8 mouse cellular contexts compared by ENCODE assay signal in genomic region chr17:24937266-24937665, GRCm38 (mm10). TPM values are rescaled to one million over a fixed set of nuclear protein-coding genes. Genes with fewer than 3 reads are reported as not detected.
A peak's percentile ranks its signal among the peaks of the same experiment; 100 is the strongest.
DNase-seq lines count a peak whose midpoint lies in the region; ATAC-seq and TF ChIP-seq lines count a peak whose summit lies in the region.

No protein-coding gene starts in this region.

- peak overlapping the region; percentile 78 for H3K4me2 ChIP-seq in neural tube, embryonic 11.5 days (ENCODE audit: low read depth)
- H3K4me2 ChIP-seq in limb, embryonic 15.5 days = peak overlapping the region; percentile 67
- H3K4me2 ChIP-seq in stomach, embryonic 16.5 days (ENCODE audit: low read depth, low read length) = peak overlapping the region; percentile 86

- H3K27me3 ChIP-seq in cerebellum, adult 2 months (ENCODE audit: control insufficient read depth, insufficient read depth, low read length) = no peaks in the 10 kb centered on the region
- no peaks in the 10 kb centered on the region for H3K27me3 ChIP-seq in neural tube, embryonic 11.5 days (ENCODE audit: control insufficient read depth, insufficient read depth, low read length)
- no peaks in the 10 kb centered on the region for H3K27me3 ChIP-seq in limb, embryonic 15.5 days
- H3K27me3 ChIP-seq in stomach, embryonic 16.5 days (ENCODE audit: control insufficient read depth, insufficient read depth, low read length) = no peaks in the 10 kb centered on the region

- 0 out of 2 replicates have a peak, but pooled peaks have one; percentile 2 for TF ChIP-seq CTCF in cerebellum, adult 2 months (IDR thresholded peaks at IDR 0.05; ENCODE audit: borderline replicate concordance, insufficient read depth, low read depth, low read length)

- no peak for ATAC-seq in cerebellum, adult (ENCODE audit: insufficient number of reproducible peaks, low FRiP score, low TSS enrichment)
- ATAC-seq in neural tube, embryonic 11.5 days (ENCODE audit: insufficient read depth, low FRiP score, low TSS enrichment) = no peak
- ATAC-seq in limb, embryonic 15.5 days (ENCODE audit: insufficient number of reproducible peaks, low FRiP score, low TSS enrichment, low read depth) = peak; percentile 20; the same call in 1 of the 2 replicates
- ATAC-seq in stomach, embryonic 16.5 days (ENCODE audit: insufficient read depth, low FRiP score) = no peak
- ATAC-seq in frontal cortex, adult (ENCODE audit: low TSS enrichment) = no peak

- peak overlapping the region; percentile 97 for H3K27ac ChIP-seq in cerebellum, adult 2 months (ENCODE audit: insufficient read depth, low read length)
- peak overlapping the region; percentile 61; the same call in 1 of the 2 replicates for H3K27ac ChIP-seq in neural tube, embryonic 11.5 days (ENCODE audit: low read depth, low read length)
- H3K27ac ChIP-seq in limb, embryonic 15.5 days = peak overlapping the region; percentile 82
- H3K27ac ChIP-seq in stomach, embryonic 16.5 days (ENCODE audit: low read length) = peak overlapping the region; percentile 82

- H3K36me3 ChIP-seq in neural tube, embryonic 11.5 days (ENCODE audit: control insufficient read depth, insufficient read depth, low read length) = no peaks in the 10 kb centered on the region
- 0 out of 2 replicates have a peak, but pooled peaks cover 8% of the 10 kb centered on the region for H3K36me3 ChIP-seq in limb, embryonic 15.5 days
- no peaks in the 10 kb centered on the region for H3K36me3 ChIP-seq in stomach, embryonic 16.5 days (ENCODE audit: control insufficient read depth, insufficient read depth, low read length)

- no peak for TF ChIP-seq POLR2A in cerebellum, adult 2 months (IDR thresholded peaks at IDR 0.05; ENCODE audit: borderline replicate concordance, insufficient read depth, low read length)

- H3K4me3 ChIP-seq in cerebellum, adult 2 months (replicated peaks; ENCODE audit: insufficient read depth, low read depth, low read length) = peak overlapping the region; percentile 93
- H3K4me3 ChIP-seq in neural tube, embryonic 11.5 days (ENCODE audit: low read depth, low read length) = peak overlapping the region; percentile 97
- peak overlapping the region; percentile 74 for H3K4me3 ChIP-seq in limb, embryonic 15.5 days
- H3K4me3 ChIP-seq in stomach, embryonic 16.5 days (replicated peaks; ENCODE audit: low read length) = peak overlapping the region; percentile 97

- DNase-seq in cerebellum, adult 2 months = no peak
- DNase-seq in neural tube, embryonic 11.5 days (ENCODE audit: low spot score) = no peak
- DNase-seq in neural tube, embryonic 10.5 days (ENCODE audit: extremely low spot score, low spot score) = no peak
- DNase-seq in T-cell, adult 2 months (ENCODE audit: low spot score) = no peak

- peaks cover 9% of the 10 kb centered on the region; the same call in 1 of the 2 replicates for H3K4me1 ChIP-seq in cerebellum, adult 2 months (ENCODE audit: control insufficient read depth, insufficient read depth, low read length)
- H3K4me1 ChIP-seq in neural tube, embryonic 11.5 days (ENCODE audit: control insufficient read depth, insufficient read depth, low read length) = peaks cover 12% of the 10 kb centered on the region
- peaks cover 22% of the 10 kb centered on the region for H3K4me1 ChIP-seq in limb, embryonic 15.5 days
- H3K4me1 ChIP-seq in stomach, embryonic 16.5 days (ENCODE audit: control insufficient read depth, insufficient read depth, low read length) = peaks cover 20% of the 10 kb centered on the region

- peak overlapping the region; percentile 87 for H3K9ac ChIP-seq in neural tube, embryonic 11.5 days (ENCODE audit: low read length)
- no peak overlapping the region for H3K9ac ChIP-seq in limb, embryonic 15.5 days
- H3K9ac ChIP-seq in stomach, embryonic 16.5 days (ENCODE audit: low read length) = peak overlapping the region; percentile 83

- no peaks in the 10 kb centered on the region for H3K9me3 ChIP-seq in neural tube, embryonic 11.5 days (ENCODE audit: control insufficient read depth, low read length)
- no peaks in the 10 kb centered on the region for H3K9me3 ChIP-seq in limb, embryonic 15.5 days
- H3K9me3 ChIP-seq in stomach, embryonic 16.5 days (replicated peaks; ENCODE audit: control insufficient read depth, low read length) = no peaks in the 10 kb centered on the region

- WGBS in cerebellum, adult 2 months = 39% methylated on average over 6 of the region's 6 CpGs
- WGBS in neural tube, embryonic 11.5 days = 47% methylated on average over 6 of the region's 6 CpGs
- WGBS in limb, embryonic 15.5 days = 47% methylated on average over 6 of the region's 6 CpGs
- 40% methylated on average over 6 of the region's 6 CpGs for WGBS in stomach, embryonic 16.5 days

RNA-seq across cellular contexts. Expression of gene Mapk8ip3, which starts 0.5 kb away (rescaled TPM):
- polyA plus RNA-seq in cerebellum, adult 2 months (2012; rRNA removed) = 358 and 363 TPM in 2 replicates
- polyA plus RNA-seq in neural tube, embryonic 11.5 days (2014; fragmentation: Nextera tagmentation; extraction: Ambion mirVana) = 47.8 and 57.5 TPM in 2 replicates
- polyA plus RNA-seq in limb, embryonic 15.5 days (2015; fragmentation: Nextera tagmentation; extraction: Ambion mirVana) = 29.5 and 30.6 TPM in 2 replicates
- 32.8 and 33.4 TPM in 2 replicates for polyA plus RNA-seq in stomach, embryonic 16.5 days (2015; fragmentation: Nextera tagmentation; extraction: Ambion mirVana)

RNA-seq across cellular contexts. Expression of gene Jpt2, which starts 23.2 kb away (rescaled TPM):
- polyA plus RNA-seq in cerebellum, adult 2 months (2012; rRNA removed) = 10.6 and 12.3 TPM in 2 replicates
- 203 and 204 TPM in 2 replicates for polyA plus RNA-seq in neural tube, embryonic 11.5 days (2014; fragmentation: Nextera tagmentation; extraction: Ambion mirVana)
- polyA plus RNA-seq in limb, embryonic 15.5 days (2015; fragmentation: Nextera tagmentation; extraction: Ambion mirVana) = 165 and 170 TPM in 2 replicates
- 158 and 170 TPM in 2 replicates for polyA plus RNA-seq in stomach, embryonic 16.5 days (2015; fragmentation: Nextera tagmentation; extraction: Ambion mirVana)

RNA-seq across cellular contexts. Expression of gene Nme3, which starts 41.0 kb away (rescaled TPM):
- polyA plus RNA-seq in cerebellum, adult 2 months (2012; rRNA removed) = 99.0 and 109 TPM in 2 replicates
- 38.4 and 57.1 TPM in 2 replicates for polyA plus RNA-seq in neural tube, embryonic 11.5 days (2014; fragmentation: Nextera tagmentation; extraction: Ambion mirVana)
- polyA plus RNA-seq in limb, embryonic 15.5 days (2015; fragmentation: Nextera tagmentation; extraction: Ambion mirVana) = 31.9 and 36.0 TPM in 2 replicates
- 63.1 and 64.8 TPM in 2 replicates for polyA plus RNA-seq in stomach, embryonic 16.5 days (2015; fragmentation: Nextera tagmentation; extraction: Ambion mirVana)

RNA-seq across cellular contexts. Expression of gene Mrps34, which starts 42.4 kb away (rescaled TPM):
- 147 and 149 TPM in 2 replicates for polyA plus RNA-seq in cerebellum, adult 2 months (2012; rRNA removed)
- polyA plus RNA-seq in neural tube, embryonic 11.5 days (2014; fragmentation: Nextera tagmentation; extraction: Ambion mirVana) = 75.3 and 81.6 TPM in 2 replicates
- polyA plus RNA-seq in limb, embryonic 15.5 days (2015; fragmentation: Nextera tagmentation; extraction: Ambion mirVana) = 81.9 and 86.9 TPM in 2 replicates
- polyA plus RNA-seq in stomach, embryonic 16.5 days (2015; fragmentation: Nextera tagmentation; extraction: Ambion mirVana) = 91.2 and 96.2 TPM in 2 replicates

RNA-seq across cellular contexts. Expression of gene Eme2, which starts 42.4 kb away (rescaled TPM):
- 57.3 and 62.7 TPM in 2 replicates for polyA plus RNA-seq in cerebellum, adult 2 months (2012; rRNA removed)
- 28.9 and 29.7 TPM in 2 replicates for polyA plus RNA-seq in neural tube, embryonic 11.5 days (2014; fragmentation: Nextera tagmentation; extraction: Ambion mirVana)
- 27.4 and 29.9 TPM in 2 replicates for polyA plus RNA-seq in limb, embryonic 15.5 days (2015; fragmentation: Nextera tagmentation; extraction: Ambion mirVana)
- 32.3 and 33.5 TPM in 2 replicates for polyA plus RNA-seq in stomach, embryonic 16.5 days (2015; fragmentation: Nextera tagmentation; extraction: Ambion mirVana)

Comparison
In these comparisons a context has a peak if more than half of its experiments do, and no peak if none do; other contexts are left out.
1. RNA of gene Jpt2, which starts 23.2 kb away (polyA plus RNA-seq): 203 to 204 TPM in neural tube, embryonic 11.5 days, 165 to 170 TPM in limb, embryonic 15.5 days and 158 to 170 TPM in stomach, embryonic 16.5 days; 10.6 to 12.3 TPM in cerebellum, adult 2 months; every median in the first group is over 10 times any median in the second.
2. Peak in every context shown above with its lines, with median percentiles within 50 percentile points of each other: H3K27ac ChIP-seq, H3K4me3 ChIP-seq and H3K4me2 ChIP-seq.